Mouse (Mus musculus): ENCODE results near the gene Chrna9.
A peak's percentile ranks its signal among the peaks of the same experiment; 100 is the strongest.
"Not testable (repeated sequence)": the region's sequence is repeated elsewhere in the genome, so short reads cannot be mapped to it uniquely, and the experiment has no call there.

Gene Chrna9

DNA sequence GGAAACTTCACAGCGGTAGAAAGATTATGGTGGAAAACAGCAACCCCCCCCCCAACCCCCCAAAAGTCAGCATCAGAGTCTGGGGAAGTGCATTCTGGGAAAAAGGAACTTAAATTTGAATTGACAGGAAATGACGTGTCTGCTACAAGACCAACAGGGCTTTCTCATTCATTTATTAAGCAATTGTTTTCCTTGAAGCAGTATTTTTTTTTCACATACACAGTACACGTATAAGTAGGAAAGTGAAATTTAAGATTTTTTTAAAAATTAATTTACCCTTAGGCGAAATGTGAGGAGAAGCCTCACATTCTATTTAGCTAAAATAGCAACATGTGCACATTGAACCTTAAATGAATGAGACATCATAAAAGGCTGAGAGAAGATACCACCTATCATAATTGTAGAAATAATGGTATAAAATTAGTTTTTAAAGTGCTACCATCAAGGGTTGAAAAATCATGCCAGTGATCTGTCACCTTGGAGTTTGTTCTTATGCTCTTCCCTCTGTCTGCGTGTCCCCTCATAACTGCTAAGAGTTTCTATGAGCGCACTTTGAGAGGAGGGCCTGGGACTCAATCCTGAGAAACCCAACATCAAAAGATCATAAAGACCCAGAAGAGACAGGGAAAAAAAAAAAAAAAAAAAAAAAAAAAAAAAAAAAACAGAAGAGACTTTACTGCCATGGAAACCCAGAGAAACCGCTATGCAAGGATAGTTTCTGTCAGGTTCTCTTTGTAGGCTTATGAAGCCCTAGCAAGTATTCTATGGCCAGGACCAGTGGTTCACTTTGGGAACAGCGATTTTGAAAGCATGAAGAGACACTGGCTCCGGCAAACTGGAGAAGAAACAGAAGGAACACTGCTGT, 21.7 kb downstream of the Chrna9 start:
- DNase-seq (ENCODE audit: low spot score in 2 of 2), result no peak

DNA sequence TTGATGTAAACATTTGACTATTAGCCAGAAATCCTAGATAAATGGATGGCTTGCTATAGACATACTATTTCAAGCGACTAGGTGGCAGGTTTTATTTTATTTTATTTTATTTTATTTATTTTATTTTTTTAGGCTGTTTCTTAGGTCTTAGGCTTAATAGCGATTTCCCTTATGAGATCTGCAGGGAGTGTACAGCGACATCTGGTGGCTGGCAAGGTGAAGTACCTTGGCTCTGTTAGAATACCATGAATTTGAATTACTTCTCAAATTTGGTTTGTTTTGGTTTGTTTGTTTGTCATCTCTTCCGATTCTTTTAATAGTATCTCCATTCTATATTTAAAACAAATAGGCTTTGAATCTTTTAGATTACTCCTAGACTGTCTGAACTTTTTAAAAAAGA, 23.9 kb downstream of the Chrna9 start:
- peak in 1 of 2 experiments; percentile 20 for DNase-seq (ENCODE audit: low spot score in 2 of 2)

DNA sequence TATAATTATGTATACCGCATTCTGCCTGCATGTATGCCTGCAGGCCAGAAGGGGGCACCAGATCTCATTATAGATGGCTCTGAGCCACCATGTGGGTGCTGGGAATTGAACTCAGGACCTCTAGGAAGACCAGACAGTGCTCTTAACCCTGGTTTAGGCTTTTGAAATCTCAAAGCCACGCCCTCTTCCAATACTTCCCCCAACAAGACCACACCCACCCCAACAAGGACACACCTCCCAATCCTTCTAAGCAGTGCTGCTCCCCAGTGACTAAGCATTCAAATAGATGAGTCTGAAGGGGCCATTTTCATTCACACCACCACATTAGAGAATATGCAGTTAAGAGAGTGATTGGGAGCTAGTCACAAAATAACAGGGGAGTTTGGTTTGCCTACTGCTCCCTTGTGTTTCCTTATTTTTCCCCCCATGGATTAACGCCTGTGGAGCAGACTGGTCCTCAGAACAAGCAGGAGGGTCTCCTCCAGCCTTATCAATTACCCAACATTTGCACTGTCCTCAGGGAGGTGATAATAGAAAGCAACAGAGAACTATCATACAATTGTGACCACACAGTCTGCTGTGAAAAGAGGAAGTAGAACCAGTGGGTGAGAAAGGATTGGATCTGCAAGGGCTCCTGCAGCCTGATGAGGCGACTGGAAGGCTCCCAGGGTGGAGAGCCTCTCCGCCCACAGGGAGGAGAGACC, 25.3 kb downstream of the Chrna9 start:
- no peak for DNase-seq (ENCODE audit: low spot score in 2 of 2)

DNA sequence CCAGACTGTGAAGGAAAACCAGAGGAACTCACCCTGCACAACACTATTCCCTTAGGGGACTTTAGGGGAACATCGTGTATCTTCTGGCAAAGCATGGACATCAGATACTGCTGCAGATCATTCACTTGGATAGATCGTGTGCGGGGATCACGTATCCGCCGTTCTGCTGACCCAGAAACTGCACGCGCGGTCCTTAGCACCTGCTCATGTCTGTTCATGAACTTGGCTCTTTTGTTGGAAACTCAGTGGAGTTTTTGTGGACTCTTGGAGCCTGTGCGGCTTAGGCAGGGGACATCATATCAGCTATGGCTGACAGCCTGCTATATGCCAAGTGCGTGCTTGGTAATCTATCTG, 25.9 kb downstream of the Chrna9 start:
- DNase-seq (ENCODE audit: low spot score in 2 of 2), result no peak

DNA sequence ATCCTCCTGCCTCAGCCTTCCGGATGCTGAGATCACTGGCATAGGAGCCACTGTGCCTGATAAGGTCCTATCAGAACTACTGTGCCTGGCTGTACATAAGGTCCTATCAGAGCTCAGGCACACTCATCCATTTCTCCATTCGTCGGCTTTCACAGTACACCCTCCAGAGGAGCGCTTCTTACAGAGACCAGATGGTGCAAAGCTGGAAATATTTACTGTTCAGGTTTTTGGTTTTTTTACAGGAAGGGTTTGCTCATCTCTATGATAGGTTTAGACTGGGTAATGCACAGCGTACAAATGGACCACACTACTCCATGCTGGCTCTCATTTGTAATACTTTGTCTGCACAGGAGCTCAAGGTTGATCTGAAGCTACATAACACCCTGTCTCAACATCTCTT, 28.6 kb downstream of the Chrna9 start:
- DNase-seq (ENCODE audit: low spot score in 2 of 2), result no peak

DNA sequence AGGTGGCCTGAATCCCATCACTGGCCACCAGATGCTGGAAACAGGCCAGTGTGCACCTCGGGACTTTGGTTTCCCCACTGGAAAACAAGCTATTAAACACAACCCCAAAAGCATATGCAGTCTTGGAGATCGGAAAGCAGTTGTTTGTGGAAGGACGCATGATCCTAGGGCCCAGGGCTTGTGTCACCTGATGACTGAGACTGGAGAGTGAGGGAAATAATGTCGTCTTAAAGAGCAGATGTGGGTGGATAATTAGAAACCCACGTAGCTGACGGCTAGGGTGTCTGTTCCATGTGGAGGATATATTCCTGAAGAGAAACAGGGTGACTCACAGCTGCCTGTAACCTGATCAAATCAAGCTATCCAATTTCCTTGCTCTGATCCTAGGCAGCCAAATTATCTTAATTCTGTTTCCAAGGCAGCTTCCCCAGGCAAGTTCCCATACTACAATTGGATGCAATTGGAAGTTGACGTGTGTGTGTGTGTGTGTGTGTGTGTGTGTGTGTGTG, 31.1 kb downstream of the Chrna9 start:
- no peak for DNase-seq (ENCODE audit: low spot score in 2 of 2)

DNA sequence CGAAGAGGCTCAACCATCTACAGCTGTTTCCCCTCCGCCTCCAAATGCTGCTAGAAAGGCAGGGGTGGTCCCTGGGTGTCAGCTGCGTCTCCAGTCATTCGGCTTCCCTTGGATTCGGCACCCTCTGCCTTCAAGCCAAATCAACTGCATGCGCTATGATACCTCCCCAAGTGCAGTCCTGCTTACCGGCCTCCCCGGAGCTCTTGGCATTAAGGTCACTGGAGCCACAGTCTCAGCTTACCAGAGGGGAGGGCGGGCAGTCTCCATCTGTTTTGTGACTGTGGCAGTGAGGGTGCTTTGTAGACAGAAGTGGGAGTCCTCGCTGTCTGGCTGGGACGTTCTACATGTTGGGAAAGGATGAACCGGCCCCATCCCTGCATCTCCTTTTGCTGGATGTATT, 32.4 kb downstream of the Chrna9 start:
- DNase-seq (ENCODE audit: low spot score in 2 of 2), result no peak

DNA sequence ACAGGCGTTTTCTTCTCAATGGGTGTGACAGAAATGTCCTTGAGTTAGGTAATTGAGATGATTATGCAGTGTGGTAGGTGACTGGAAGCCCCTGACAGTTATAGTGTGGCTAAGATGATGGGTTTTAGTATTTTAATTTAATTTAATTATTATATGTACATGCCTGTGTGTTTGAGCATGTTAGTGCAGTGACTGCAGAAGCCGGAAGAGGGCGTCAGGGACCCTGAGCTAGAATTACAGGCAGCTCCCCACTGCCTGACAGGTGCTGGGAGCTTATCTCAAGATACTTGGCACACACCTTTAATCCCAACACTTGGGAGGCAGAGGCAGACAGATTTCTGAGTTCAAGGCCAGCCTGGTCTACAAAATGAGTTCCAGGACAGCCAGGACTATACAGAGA, 33.3 kb downstream of the Chrna9 start:
- DNase-seq (ENCODE audit: low spot score in 2 of 2), result no peak

DNA sequence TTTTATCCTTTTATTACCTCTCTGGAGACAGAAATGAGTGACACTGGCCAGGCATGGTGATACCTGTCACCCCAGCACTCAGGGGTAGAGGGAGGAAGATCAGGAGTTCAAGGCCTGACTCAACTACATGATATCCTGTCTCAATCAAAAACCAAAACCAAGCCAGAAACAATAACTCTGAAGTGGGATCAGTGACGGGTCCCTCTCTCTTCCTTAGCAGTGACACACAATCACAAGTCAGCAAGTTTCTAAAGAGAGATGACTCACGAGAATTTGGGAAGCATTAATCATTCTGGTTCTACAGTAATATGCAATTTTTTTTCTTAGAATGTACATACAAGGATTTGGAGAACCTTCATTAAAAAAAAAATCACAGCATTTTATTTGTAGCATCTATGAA, 38.5 kb downstream of the Chrna9 start:
- no peak for DNase-seq (ENCODE audit: low spot score in 2 of 2)

DNA sequence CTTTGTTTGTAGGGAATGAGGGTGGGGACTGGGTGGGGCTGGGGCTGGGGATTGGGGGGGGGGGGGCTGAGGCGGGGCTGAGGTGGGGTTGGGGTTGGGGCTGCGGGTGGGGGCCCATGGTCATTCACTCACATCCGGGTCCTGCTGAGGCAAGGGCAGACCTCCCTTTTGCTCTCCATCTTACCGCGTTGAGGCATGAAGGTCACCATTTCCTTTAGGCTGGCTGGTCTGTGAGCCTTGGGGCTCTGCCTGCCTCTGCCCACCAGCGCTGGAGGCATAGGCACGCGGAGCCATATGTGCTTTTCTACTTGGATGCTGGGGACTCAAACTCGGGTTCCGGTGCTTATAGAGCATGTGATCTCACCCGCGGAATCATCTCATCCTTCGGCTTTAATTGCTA, 41.0 kb downstream of the Chrna9 start:
- no peak for DNase-seq (ENCODE audit: low spot score in 2 of 2)

DNA sequence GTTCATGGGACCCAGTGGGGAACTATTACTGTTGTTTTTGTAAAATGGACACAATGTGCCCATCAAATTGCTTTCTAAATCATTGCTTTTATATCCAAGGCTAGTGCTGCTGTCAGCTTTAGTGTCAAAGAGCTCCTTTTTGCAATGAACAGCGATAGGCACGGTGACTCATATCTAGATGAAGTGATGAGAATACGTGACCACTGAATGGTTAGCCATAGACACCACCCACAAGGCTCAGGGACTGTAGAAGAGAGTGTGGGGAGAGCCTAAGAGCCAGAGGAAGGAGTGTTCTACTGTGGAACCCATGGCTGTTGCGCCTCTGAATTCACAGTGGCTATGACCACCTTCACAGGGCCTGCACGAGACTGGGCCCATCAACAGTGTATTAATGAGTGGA, 51.7 kb downstream of the Chrna9 start:
- no peak for DNase-seq (ENCODE audit: low spot score in 2 of 2)

DNA sequence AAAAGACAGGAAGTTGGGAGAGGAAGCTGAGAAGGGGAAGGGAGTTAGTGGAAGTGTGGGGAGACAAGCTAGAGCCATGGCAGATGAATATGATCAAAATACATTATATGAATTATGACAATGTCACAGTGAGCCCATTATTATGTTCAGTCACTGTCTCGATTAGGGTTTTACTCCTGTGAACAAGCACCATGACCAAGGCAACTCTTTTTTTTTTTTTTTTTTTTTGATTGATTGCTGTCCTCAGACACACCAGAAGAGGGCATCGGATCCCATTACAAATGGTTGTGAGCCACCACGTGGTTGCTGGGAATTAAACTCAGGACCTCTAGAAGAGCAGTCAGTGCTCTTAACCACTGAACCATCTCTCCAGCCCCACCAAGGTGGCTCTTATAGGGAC, 52.3 kb downstream of the Chrna9 start:
- DNase-seq (ENCODE audit: low spot score in 2 of 2), result not testable (repeated sequence)

DNA sequence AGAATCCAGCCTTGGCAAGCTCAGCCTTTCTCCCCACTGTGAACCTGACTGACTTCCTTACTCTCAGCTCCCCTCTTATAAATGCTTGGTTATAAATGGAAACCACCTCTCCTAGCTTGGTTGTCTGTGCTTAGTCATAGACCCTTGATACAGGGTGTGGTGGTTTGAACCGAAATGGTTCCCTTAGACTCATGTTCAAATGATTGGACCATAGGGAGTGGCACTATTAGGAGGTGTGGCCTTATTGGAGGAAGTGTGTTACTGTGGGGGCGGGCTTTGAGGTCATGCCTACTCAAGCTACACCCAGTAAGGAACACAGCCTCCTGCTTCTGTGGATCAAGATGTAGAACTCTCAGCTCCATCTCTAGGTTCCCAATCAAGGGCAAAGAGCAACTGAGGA, 56.5 kb downstream of the Chrna9 start:
- no peak for DNase-seq (ENCODE audit: low spot score in 2 of 2)

DNA sequence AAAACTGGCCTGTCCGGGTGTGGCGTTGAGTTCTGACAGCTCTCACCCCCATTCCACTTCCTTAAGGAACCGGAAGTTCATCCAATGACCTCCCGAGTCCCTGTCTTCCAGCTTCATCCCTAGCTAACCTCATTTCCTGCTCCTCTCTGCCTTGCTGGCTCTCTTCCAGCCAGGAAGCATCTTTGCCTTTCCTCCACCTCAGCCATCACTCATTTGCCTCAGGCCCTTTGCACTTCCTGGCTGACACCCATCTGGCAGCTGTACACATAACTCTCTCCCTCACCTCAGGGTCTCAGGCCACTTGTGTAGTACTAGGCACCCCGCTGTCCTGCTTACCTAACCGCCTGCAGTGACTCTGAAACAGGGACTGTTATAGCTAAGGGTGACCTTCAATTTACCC, 59.9 kb downstream of the Chrna9 start:
- DNase-seq (ENCODE audit: low spot score in 2 of 2), result no peak

DNA sequence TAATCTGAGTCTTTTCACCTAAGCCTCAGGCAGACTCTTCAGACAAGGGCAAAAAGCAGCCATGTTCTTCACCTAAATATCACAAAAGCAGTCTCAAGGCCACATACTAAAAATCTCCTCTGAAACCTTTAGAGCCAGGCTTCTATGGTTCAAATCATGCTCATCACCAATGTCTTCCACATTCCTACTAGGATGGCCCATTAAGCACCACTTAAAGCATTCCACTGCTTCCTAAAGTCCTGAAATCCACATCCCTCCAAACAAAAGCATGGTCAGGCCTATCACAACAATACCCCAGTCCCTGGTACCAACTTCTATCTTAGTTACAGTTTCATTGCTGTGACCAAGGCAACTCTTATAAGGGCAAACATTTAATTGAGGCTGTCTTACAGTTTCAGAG, 63.1 kb downstream of the Chrna9 start:
- no peak for DNase-seq (ENCODE audit: low spot score in 2 of 2)

DNA sequence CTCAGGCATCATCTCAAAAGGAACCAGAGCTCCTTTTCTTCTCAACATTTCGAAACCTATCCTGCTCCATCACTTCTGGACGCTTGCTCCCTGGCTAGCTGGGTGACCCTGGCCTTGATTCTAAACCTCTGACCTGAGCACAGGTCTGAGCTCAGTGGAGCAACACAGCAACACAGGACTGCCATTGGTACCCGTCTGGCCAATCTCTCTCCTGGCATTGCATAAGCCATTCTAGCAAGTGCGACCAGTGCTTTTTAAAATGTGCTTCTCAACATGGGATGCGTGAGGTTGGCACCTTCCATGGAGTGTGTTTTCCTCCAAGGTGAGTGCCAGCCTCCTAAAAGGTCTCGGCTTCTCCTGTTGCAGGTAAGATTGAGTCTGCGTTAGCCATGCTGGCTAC, 64.4 kb downstream of the Chrna9 start:
- DNase-seq (ENCODE audit: low spot score in 2 of 2), result no peak

DNA sequence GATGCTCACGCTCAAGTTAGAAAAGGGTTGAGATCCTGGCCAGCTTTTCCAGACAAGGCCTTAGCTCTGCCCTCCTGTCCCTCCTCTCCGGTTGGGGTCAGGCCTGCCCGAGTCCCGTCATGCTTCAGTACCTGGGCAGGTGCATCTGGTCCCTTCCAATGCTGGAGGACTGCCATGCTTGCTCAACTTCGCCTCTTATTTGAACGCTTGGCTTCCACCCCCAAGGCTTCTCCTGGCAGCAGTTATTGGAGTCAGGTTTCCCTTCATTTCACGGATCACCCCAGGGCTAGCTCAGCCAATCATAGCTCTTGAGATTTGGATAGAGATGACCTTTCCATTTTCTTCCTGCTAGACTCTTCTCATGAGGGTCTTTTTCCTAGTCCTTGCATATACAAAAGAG, 65.4 kb downstream of the Chrna9 start:
- DNase-seq (ENCODE audit: low spot score in 2 of 2), result no peak

DNA sequence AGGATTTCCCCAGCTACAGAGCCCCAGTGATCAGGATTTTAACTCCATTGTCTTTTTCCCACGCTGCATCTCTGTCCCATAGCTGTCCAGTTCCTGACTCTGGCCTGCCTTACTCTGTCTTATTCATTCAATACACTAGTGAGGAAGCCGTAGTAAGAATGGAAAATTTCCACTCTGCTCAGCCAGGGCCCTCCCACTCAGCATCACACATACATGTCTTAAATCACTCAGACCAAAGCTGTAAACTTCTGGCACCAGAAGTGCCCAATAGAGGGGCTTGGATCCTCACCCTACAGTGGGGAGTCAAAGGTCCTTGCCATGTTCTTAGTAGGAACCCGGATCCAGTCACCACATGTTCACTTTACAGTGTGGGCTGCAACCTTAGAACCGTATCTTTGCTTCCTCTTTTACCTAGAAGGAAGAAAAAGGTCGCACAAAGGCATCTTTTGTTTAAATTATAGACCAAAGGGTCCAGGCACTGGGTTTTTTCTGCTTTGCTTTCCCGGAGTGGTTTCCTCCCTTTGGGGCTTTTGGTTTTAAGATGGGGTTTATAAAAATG, 65.9 kb downstream of the Chrna9 start:
- no peak for DNase-seq (ENCODE audit: low spot score in 2 of 2)

DNA sequence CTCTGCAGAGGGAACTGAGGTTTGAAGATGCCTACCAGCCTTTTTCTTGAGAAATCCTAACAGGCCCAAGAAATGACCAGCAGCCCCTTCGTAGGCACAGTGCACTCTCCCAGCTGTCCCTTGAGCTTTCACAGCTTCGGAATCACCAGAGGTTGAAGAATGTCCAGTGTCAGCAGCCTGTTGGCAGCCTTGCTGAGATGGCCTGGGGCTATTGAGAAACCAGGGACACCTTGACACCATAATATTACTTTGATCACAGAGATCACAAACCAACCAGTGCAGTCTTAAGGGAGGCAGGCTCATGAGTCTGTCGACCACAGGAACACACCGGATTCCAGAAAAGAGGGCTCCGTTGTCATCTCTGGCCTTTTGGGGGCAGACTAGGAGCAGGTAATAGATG, 66.5 kb downstream of the Chrna9 start:
- no peak for DNase-seq (ENCODE audit: low spot score in 2 of 2)

DNA sequence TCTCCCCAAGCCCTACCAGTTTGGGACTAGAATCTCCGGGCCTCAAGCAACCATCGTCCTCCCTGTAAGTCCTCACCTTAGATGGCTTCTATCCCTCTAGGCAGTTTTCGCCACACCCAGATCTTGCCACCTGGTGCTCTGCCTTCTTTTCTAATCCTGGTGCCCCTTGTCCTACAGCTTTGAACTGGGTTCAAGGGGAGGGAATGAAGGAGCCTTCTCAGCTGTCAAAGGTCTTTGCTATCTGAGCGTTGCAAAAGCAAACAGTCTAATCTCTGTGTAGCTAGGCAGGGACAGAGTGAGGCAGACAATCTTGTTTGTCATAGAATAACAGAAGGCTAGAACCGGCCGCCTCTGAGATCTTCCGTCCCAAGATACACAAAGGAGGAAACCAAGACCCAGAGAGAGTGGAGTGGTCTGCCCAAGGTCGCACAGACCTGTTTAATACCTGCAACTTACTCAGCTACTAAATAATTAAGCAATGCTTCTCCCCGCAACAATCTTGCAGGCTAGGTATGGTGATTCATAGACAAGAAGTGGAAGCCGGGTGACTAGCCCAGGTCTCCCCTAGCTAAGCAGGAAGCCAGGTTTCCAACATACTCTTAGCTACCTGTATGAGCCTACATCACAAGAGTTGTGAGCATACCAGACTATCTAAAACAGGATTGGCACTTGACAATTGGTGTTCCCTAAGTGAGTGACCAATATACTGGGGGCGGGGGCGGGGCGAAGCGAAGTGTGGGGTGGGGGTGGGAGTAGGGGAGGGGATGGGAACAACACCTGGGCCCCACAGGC, 69.6 kb downstream of the Chrna9 start, which contains the start of gene 9130230L23Rik:
TSS of gene 9130230L23Rik (minus strand) at position 152 of the 792 bp plus-strand sequence.
- no peak for DNase-seq (ENCODE audit: low spot score in 2 of 2)

DNA sequence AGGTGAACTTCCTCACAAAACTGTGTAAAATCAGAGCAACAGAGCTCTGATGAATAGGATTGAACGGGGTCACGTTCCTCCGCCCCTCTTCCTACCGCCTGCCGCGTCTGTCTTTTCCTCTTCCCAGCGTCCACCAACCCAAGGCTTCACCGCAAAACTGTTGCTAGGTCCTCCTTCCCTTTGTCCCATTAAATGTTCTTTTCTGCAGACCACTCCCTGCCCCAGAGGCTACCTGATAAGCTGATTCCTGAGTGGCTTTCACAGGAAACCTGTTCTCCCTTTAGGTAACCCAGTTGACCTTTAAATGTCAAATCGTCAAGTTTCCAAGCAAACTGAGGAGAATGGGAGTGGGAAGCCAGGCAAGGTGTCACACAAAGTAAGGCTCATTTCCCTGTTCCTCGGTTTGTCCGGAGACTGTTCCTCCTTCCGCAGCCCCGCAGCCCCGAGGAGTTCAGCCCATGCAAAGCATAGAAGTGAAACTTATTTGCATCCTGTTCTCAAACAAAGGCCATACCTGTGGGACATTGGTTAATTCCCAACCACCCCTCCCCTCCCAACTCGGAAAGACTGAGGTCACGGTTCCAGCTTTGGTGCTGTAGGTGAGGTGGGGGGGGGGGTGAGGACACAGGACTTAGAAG, 70.4 kb downstream of the Chrna9 start:
- DNase-seq (ENCODE audit: low spot score in 2 of 2), result no peak
